Mouse (Mus musculus): ENCODE results near the gene Gm20388.
"Not testable (repeated sequence)": the region's sequence is repeated elsewhere in the genome, so short reads cannot be mapped to it uniquely, and the experiment has no call there.

Gm20388 gene

DNA sequence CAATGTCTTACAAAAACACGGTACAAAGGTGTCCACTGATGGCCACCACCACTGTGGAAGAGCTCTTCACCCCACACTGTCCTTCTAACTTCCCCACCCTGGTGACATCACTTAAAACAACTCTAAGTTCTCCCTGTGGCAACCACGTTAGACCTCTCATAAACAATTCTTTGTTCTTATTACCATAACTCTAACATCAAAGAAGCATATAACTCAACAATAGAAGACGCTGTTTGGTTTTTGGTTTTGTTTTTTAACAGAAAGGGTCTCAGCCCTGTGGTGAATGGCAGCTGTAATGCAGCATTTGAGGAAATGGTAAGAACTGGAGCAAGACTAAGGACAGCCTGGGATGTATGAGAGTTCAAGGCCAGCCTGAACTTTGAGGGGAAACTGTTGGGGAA, 3115.3 kb downstream of the Gm20388 start:
- DNase-seq: no peak

DNA sequence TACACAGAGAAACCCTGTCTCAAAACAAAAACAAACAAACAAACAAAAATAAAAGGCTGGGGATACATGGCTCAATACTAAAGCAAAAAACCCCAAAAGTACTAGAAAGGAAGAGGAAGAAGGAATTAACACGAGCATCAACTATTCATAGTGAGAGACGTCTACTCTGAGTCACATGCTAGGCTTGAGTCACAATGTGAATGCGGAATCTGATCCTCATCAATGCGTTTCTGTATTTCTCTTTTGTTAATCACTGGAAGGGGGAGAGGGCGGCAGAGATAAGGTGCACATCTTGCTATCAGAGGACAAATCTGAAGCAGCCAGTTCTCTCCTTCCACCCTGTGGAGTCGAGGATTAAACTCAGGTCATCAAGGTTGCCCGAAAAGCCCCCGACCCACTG, 3117.1 kb downstream of the Gm20388 start:
- no peak for DNase-seq

DNA sequence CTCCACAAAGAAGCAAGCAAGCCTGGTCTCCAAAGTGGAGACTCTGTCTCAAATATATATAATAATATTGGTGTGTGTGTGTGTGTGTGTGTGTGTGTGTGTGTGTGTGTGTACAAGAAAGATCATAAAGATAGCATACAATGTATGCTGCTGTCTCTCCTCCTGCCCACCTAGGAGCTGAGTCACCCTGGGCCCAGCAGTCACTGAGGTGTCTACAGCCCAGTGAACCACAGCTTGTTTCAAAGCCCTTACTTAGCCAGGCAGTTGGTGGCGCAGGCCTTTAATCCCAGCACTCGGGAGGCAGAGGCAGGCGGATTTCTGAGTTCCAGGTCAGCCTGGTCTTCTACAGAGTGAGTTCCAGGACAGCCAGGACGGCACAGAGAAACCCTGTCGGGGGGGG, 3119.4 kb downstream of the Gm20388 start:
- not testable (repeated sequence) for DNase-seq

DNA sequence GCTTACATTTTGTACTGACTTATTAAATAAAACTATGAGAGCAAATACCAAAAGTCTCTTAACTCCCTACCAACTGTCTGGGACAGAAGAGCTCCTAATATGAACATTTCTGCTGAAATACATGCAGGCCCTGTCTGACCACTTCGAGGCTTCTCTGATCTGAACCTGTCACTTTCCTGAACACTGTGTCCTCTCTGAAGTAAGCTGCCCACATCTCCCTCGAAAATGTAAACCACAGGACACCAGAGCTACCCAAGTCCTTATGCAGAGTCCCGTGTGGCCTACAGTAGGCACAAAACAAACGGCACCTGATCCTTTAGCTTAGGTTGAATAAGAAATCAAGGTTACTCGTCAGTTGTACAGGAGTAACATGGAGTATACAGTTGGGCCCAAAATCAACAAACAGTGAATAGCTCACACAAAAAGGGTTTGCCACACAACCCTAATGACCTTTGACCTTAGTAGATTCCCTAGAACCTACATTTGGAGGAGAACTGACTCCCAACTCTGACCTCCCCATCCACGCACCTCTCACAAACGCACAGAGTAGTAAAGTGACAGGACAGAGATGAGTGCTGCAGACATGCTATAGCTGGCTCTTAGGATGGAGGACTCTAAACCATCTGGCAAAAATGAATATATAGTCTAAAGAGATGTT, 3120.8 kb downstream of the Gm20388 start:
- no peak for DNase-seq

DNA sequence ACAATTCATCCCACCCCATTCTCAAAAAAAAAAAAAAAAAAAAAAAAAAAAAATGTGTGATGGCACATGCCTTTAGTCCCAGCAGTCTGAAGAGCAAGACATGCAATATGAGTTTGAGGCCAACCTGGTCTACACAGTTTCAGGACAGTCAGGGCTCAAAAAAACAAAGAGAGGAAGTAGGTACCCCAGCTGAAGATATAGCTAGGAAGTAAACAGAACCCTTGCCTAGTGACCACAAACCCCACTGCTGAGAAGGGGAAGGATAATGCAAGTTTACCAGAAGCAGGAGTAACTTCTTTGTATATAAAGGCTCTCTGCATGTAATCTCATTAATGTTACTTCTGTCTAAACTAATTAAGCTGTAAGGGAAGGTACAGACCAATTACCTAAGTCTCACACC, 3122.1 kb downstream of the Gm20388 start:
- DNase-seq: no peak

DNA sequence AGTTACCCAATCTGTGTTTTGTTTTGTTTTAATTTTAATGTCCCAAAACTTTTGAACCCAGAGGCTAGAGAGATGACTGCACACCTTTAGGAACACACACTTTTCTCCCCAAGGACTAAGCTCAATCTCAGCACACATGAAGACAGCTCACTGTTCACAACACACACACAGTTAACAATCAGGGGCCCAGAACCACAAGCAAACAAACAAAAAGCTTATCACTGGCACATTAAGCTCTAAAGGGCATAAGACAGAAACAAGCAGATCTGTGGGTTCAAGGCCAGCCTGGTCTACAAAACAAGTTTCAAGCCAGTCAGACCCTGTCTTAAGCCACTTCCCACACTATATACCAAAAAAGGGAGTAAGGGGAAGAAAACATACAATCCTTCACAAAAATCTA, 3122.8 kb downstream of the Gm20388 start:
- no peak for DNase-seq

DNA sequence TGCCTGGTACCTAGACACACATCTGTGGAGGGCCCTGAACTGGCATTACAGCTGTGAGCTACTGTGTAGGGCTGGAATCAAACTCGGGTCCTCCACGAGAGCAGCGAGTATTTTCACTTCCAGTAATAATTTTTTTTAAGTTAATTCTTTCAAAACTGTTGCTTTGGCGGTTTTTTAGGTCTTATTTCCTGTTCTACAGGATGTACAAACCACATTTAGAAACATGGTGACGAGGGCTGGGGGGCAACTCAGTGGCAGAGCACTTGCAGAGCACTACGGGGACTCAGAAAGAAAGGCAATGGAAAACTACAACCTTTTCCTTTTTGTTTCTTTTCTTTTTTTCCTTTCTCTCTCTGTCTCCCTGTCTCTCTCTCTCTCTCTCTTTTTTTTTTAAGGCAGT, 3123.5 kb downstream of the Gm20388 start:
- no peak for DNase-seq

DNA sequence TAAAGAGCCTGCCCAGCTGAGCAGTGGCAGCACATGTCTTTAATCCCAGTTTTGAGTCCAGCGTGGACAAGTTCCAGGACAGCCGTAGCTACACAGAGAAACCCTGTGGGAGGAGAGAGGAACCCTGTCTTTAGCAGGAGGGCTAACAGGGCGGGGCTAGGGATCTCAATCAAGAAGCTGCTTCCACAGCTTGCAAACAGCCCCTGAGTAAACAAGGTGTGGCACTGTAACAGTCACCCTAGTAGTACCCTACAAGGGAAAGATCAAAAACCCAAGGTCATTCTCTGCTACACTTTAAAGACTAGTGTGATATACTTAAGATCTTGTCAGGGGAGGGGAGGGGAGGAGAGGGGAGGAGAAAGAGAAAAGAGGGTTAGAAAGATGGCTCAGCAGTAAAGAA, 3126.3 kb downstream of the Gm20388 start:
- peak; percentile 84 for DNase-seq

DNA sequence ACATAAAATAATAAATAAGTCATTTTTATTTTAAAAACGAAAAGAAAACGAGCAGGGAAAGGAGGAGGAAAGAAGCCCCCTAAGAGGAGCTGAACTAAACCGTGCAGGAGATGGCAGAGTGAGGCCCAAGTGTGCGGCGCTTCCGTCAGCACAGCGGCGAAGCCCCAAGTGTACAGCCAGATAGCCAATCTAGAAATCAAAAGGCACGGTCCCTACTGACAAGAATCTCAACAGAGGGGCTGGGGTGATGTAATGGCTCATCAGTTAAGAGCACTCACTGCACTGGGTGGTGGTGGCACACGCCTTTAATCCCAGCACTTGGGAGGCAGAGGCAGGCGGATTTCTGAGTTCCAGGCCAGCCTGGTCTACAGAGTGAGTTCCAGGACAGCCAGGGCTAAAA, 3126.8 kb downstream of the Gm20388 start:
- peak; percentile 52 for DNase-seq

DNA sequence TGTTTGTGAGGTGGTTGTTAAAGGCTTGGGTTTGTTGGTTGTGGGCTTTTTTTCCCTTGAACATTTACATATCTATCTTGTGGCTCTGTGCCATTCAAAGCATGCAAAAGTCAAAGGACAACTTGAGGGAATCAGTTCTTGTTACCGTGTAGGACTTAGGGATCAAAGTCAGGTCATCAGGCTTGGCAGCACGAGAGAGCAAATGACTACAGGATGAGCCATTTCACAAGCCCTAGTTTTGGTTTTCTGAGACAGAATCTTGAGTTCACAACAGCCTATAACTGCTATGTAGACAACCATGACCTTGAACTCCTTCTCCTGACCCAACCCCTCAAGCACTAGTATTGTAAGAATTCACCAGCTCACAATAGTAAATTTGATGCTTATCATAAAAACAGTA, 3127.7 kb downstream of the Gm20388 start:
- no peak for DNase-seq

DNA sequence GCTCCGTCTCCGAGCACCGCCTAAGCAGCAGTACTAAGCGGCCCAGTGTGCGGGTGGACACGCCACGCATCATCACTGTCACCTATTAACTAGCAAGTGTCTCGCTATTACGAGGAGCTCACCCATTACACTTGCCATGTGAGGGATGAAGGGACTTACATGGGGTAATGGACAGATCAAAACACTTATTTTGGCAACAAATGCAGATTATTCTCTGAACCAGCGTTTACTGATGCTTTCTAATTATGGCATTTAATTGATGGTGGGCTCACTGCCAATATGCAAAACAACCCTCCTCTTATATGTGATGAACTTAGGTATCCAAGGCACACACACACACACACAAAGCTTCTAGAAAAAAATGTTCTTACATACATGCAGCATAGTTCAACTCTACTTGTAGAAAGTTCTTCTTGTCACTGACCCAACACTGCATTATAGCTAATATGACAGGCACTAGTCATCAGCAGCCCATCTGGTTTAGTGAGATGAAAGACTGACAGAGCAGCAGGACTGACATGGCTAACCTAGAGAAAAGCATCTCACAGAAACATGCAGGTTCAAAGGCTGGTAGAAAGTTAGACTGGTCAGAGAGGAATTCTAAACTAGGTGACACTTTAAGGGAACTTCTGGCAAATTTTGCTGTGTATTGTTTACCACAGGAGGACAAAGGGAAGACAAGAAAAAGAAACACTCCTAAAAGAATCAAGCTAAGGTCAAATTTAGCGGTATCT, 3128.9 kb downstream of the Gm20388 start:
- DNase-seq: no peak

DNA sequence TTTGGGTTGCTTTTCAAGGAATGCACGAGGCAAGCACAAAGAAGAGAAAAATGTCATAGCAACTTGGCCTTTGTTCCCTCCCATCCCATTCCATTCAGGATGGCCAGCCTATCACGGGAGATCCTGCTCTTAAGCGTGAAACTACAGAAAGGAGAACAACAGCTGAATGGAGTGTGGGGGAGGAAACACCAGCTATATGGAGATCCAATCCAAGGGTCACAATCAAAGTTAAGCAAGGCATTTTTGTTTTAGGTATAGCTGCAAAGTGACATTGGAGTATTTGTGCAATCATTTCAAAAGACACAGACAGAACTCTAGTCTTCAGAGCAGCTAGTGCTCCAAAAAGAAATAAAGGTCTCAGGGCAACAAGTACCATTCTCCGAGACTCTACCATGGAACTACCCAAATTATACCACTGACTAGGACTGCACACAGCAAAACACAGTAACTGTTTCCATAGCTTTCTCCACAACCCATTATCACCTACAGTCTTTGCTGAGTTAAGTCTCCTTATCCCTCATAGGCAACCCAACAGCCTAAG, 3129.5 kb downstream of the Gm20388 start:
- no peak for DNase-seq

DNA sequence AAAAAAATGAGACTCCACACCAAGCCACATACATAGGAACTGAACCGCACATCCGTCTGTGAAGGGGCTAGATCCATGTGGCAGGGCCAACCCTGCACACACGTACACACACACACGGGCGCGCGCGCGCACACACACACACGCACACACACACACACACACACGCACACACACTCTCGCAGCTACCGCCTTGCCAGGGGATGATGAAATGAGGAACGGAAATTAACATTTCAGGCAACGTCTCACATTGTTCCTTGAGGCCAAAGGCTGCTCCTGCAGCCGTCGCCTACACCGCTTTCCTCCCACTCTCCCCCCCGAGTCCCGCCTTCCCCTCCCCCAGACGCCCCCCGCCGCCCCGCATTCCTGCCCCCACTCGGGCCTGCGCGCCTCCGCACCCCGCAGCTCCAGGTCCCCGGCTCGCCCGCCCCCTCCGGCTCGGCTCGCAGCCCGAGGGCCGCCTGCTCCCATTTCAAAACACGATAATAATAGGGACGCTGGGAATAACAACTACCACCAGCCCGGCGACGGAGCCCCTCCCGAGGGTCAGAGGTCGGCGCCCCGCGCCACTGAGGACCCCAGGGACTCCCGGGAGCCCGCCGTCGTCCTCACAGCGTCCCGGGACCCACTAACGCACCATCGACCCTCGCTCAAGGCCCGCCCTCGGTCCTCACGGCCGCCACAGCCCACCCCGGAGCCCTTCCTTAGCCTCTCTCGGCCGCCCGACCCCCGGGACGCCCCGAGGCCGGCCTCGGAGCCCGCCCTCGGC, 3130.6 kb downstream of the Gm20388 start:
- peak; percentile 70 for DNase-seq

DNA sequence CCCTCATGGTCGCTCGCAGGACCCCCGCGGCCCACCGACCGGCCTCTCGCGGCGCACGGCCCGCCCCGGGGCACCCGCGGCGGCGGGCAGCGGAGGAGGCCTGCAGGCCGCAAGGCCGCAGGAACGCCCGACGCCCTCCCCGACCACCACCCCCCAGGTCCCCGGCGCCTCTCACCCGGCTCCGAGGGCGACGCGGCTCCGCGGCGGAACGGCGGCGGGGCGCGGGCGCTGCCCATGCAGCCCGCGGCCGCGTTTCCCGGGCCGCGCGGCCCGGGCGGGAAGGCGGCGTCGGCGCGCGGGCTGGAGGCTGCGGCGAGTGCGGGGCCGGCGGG, 3131.1 kb downstream of the Gm20388 start:
- no peak for DNase-seq

DNA sequence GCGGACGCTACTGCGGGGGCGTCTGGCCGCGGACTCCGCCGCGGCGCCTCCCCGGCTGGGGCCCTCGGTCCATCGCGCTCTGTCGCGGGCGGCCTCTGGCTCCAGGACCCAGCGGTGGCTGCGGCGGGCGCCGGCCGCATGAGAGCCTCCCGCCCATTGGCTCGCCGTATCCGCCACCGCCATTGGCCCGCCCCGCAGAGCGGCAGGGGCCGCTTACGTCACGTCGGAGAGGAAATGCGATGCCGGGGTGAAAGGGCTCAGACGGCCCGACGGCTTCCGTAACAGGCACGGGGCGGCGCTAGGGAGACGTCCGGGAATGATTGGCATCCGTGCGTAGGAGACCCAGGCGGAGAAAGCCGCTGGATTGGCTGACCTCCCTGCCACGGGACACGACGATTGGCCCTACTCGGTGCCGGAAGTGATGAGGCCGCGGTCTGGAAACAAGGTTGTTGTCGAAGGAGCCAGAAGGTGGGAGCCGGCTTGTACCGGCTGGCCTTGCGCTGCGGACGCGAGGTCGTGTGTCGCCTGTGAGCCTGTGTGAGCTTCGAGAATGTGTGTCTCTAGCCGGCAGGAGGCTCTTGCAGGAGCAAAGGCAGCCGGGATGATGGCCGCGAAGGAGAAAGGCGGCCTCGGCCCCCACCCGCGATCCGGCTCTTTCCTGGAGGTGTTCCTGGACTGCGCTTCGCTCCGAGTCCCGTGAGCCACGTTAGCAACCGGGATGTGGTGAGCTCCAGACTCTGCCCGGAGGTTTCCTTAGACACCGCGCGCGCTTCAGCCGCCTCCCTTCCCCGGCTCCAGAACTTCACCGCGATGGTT, 3131.7 kb downstream of the Gm20388 start, which contains the start of gene Ankrd11:
Gene Ankrd11, minus strand, starts transcription at position 120 of the 816 bp plus-strand sequence.
- DNase-seq: peak; percentile 99

DNA sequence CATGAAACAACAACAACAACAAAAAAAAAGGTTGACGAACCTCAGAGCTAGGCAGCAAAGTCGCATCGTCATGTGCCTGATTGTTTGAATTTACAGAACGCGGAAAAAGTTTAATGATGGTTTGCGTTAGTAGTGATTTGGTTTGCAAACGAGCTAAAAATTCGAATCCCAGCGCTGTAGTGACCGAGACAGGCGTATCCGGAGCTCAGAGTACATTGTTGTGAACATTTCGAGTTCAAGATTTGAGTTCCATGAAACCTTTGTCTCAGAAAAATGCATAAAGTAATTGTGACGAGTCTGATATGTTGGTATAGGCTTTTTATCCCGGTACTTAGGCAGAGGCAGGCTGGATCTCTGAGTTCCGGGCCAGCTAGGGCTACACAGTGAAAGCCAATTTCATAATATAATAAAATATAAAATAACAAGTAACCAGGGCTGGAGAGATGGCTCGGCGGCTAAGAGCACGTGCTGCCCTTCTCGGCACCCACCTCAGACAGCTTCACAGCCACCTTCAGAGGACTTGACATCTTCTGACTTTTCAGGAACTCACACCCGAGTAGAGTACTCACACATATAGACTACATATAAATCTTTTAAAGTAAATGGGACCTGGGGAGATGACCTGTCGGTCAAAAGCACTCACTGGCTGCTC, 3132.5 kb downstream of the Gm20388 start:
- no peak for DNase-seq

DNA sequence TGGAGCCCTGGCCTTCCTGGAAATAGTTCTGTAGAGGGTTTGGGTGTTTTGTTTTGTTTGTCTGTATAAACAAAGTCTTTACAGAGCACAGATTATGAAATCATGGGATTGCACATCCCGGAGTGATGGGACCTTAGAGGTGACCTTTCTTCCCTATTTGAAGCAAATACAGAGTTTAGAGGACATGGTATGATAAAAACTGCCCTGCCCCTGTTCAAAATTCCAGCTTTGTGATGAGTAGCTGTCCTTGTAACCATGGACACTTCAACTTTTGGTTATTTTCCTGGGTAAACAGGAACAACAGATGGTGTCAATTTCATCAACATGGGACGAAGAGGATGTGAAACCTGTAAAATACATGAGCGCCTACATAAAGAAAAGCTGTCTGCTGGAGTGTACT, 3133.3 kb downstream of the Gm20388 start:
- DNase-seq: no peak

DNA sequence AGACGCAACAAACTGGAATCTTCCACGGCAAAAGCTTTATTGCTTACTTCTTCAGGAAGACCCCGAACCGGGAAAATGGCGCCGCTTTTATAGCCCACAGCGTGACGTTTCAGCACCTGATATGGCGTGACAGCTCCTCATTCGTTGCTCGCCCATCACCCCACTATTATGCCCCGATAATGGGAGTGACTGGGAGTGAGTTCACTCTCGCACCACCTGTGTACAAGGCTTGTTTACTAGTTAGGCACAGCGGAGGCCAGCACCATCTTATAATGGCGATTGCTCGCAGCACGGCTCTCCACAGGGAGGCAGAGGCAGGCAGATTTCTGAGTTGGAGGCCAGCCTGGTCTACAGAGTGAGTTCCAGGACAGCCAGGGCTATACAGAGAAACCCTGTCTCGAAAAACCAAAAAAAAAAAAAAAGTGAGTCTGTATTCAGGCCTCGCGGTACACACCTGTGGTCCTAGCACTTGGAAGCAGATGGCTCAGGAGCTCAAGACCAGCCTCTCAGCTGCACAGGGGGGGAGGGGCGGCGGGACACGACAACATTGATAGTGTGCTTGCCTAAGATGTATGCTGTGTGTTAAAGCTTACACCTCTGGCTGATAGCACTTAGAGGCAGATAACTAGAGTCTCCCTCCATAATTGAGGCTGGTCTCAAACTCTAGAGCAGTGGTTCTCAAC, 3134.2 kb downstream of the Gm20388 start:
- not testable (repeated sequence) for DNase-seq

DNA sequence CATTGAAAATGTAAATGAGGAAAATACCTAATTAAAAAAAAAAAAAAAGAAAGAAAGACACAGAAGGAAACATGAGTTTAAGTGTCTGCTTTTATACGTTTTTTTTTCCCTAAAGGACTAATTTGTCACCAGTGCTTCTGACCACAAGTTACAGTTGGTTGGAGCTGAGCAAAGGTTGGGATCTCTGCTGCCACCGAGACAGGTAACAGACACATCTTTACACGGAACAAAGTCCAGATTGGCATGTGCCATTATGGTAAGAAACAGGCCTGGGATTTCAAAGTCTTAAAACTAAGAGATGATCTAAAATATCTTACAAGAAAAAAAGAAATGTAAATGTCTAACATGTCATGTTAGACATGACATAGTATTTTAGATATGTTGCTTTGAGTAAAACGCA, 3136.1 kb downstream of the Gm20388 start:
- no peak for DNase-seq

DNA sequence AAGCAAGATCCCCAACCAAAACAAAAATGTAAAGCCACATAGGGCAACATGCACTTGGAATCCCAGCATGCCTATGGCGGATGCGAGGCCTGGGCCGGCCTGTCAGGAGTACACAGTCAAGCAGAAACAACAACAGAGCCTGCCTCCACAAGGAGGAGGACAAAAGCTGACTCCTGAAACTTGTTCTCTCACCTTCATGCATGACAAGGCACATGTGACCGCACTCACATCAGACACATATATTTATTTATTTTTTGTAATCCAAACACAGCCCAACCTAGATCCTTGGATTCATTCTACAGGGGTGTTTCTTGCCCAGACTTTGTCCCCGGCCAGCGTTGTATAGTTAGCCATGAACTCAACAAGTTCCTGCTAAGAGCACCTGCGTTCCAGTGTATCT, 3137.2 kb downstream of the Gm20388 start:
- no peak for DNase-seq

DNA sequence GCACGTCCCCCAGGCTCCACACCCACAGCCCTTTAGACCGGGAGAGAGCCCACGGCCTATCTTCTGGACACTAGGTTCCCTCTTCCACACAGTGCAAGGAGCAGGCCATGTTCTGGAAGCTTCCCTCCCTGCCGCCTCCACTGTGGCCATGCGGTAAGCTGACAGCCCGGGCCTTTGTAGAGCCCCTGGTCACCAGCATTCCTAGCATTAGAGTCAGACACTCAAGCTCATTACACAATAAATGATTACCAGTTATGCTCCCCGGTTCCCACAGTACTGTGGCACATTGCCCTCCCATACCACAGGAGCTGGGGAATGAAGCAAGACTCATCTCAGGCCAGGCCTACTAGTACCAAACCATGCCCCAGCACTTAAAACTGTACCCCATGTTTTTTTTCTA, 3137.8 kb downstream of the Gm20388 start:
- no peak for DNase-seq

DNA sequence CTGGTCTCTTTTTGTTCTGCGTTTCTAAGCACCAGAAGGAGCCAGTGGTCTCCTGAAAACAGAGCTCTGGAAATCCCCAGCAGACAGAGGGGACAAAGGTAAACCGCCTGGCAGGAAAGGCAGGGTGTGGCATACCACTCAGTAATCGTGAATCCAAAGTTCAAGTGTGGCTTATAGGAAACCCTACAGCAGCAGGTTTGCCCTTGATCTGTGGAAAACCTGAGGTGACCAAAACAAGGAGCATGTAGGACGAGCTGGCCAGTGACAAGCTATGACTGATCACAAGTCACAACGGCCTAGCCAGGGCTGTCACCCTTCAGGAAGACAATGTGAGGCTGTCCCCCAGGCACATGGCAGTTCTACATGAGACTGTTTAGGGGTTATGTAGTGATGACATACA, 3140.8 kb downstream of the Gm20388 start:
- no peak for DNase-seq

Data from liver (tissue).